Mouse (Mus musculus) inflammation-experienced regulatory T-cells, adult 6 months (primary cell): Measurements from ENCODE around the gene 4933415A04Rik. TPM values are rescaled to one million over a fixed set of nuclear protein-coding genes. Genes with fewer than 3 reads are reported as not detected.

Source experiments
- ATAC-seq: one replicate; pipeline ENCODE4 v1.8.0; 2017
- polyA plus RNA-seq, 3 experiments: library from polyadenylated mRNA; unstranded; fragments of 100-300 nt; shearing (Covaris generic); gene quantifications; one replicate each; pipeline ENCODE4 v1.2.1; 2017

The 4933415A04Rik gene
- polyA plus RNA-seq, 3 experiments from 2014 or later: 0.16 TPM; not detected in 2

GRCm38 (mm10) chr11:43632566-43632965, 45.7 kb downstream of the 4933415A04Rik start:
- peak; percentile 71 for ATAC-seq

DNA sequence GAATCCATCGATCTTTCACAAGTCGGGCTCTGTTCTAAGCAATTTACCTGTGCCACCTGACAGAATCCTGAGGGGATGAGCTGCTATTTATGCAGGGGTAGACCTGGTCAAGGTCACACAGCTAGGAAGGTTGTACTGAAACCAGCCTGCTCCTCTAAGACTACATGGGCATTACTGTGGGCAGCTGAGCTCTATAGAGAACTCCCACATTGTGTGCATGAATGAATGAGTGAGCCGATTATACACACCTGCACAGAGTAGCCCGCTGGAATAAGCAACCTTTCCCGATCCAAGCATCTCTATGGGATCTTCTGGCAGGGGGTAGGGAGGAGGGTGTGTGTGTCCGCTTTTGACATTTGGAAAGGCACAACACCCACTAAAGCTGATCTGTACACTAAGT, 46.3 kb downstream of the 4933415A04Rik start:
- no peak for ATAC-seq

DNA sequence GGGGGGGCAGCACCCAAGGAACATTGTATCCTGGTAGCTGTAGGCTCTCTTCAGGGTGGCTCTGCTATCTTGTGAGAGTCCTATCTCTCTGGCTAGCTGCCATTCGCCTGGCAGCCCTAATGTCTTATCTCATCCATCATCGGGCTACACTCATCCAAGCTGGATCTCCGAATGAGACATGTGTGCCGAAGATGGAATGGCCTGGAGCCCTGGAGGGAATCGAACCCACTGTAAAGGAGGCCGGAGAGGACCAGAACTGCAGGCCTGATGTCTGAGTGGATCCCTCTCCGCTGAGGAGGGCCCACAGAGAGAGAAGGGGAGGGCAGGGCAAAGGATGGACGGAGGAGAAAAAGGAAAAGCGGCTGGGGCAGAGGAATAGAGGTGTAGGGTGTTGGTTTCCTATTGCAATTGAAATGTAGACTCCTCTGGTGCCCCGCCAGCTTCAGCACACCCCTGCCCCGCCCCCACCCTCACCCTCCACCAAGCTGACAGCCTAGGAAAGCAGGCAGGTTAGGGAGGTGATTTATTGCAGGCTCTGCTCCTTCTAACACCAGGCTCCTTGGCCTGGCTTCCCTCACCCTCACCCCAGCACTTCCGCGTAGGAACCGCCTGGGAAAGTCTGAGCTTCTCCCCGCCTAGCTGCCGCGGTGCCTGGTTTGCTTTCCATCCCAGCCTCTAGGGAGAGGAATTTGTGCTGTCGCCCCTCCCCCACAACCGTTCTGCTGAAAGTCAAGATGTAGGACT, 47.0 kb downstream of the 4933415A04Rik start:
- ATAC-seq: no peak

DNA sequence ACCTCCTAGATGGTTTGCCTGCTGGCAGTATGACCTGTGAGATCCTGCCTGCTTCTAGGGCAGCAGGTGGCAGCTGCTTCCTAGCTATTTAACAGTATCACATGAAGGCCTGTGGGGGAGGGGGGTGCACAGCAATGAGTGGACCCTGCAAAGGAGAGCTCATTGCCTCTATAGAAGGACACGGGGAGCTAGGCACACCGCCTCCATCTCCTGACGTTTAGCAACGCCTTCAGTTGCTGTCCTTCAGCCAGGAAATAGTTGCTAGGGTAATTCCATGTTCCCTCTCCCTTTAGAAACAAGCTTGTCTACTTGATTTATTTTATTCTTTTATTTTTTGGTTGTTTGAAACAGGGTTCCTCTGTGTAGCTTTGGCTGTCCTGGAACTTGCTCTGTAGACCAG, 49.9 kb downstream of the 4933415A04Rik start:
- ATAC-seq: no peak

GRCm38 (mm10) chr11:43638486-43638885, 51.6 kb downstream of the 4933415A04Rik start:
- no peak for ATAC-seq

Other genes starting within 250 kb of the 4933415A04Rik start
- 100 to 1,000 TPM; 103 to 180 (median 127) TPM for gene Pttg1, start 160.8 kb upstream of the 4933415A04Rik start, polyA plus RNA-seq
- 100 to 1,000 TPM; 102 to 127 (median 108) TPM for gene Slu7, start 153.3 kb upstream of the 4933415A04Rik start, polyA plus RNA-seq
- not detected for gene C1qtnf2, start 112.8 kb upstream of the 4933415A04Rik start, polyA plus RNA-seq
- not detected for gene Ccnjl, start 58.3 kb upstream of the 4933415A04Rik start, polyA plus RNA-seq
- gene Fabp6, start 14.5 kb downstream of the 4933415A04Rik start, polyA plus RNA-seq: not detected
- gene Pwwp2a, start 95.0 kb downstream of the 4933415A04Rik start, polyA plus RNA-seq: 10 to 100 TPM; 23.5 to 33.3 (median 26.3) TPM
- 100 to 1,000 TPM; 104 to 107 (median 107) TPM for gene Ttc1, start 161.0 kb downstream of the 4933415A04Rik start, polyA plus RNA-seq